Mouse (Mus musculus) liver, adult 2 months (tissue): ENCODE results near the gene C1rb.

Experiments
- CTCF ChIP-seq: fragments of 200-500 bp; IDR thresholded peaks from 2 replicates; pipeline ENCODE4 v1.5.1; 2011; ENCODE audit warnings: low read depth, low read length, control low read depth
- POLR2A ChIP-seq: fragments of 200-500 bp; IDR thresholded peaks from 2 replicates; pipeline ENCODE4 v1.6.1; 2011; ENCODE audit warnings: low read length, control low read depth; ENCODE audit not compliant: insufficient read depth; ENCODE audit errors: extremely low read depth

- TF ChIP-seq CTCF, result 0 out of 2 replicates have a peak, but pooled peaks have one; percentile 1
- TF ChIP-seq POLR2A, result no peak
Observed at GRCm38 (mm10) chr6:124545425-124545824, 24.7 kb upstream of the C1rb start.
